Mouse (Mus musculus): Measurements from ENCODE around the gene Cd34.

DNA sequence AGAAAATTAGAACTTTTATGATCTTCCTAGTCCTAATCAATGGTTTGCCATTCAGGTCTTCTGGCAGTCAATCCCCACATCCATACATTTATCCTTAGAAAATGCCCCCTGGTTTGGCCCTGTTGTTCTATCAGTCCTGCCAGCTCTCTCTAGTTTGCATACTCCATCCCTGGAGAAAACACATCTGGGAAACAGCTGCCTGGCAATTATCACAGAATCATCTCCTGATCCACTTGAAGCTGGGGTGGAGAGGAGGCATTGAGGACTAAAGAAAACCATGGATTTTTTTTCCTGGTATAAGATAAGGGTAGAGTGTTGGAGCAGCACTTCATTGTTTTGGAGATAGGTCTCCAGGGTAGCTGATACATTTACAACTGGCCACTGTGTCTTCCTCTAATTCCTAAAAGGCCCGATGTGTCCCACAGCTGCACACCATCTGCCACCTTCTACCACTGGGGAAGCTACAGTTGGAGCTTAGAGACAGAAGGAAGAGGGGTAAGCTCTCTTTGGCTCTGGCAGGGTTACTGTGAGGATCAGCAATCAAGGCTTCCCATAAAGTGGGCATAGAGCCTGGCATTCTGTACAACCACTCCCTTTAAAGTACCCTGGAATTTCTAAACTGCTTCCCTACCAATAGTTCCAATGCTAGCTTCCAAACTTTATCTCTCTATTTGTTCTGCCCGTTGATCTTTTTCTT lies 9.2 kb upstream of the Cd34 start:
- TF ChIP-seq CTCF (IDR thresholded peaks at IDR 0.05; ENCODE audit: low read depth) (no peak), EP300 (optimal IDR thresholded peaks at IDR 0.05) (no peak)
